Mouse (Mus musculus) forebrain, embryonic 15.5 days (tissue): ENCODE measurements at regions not wholly inside any gene's neighbourhood (a gene's known extent, or its start where the extent isn't known, plus 50 kb on each side); places are given as distances from the start of the nearest gene placed in this dataset.

Source experiments
- ATAC-seq: fragments of 200-750 bp; cut with Nextera tagmentation; replicated peaks from 2 replicates; pipeline ENCODE4 v1.8.0; 2017; ENCODE audit warnings: mild to moderate bottlenecking, moderate TSS enrichment, moderate library complexity
- H3K27ac ChIP-seq: fragments of 300-500 bp; sonication (generic); replicated peaks from 2 replicates; pipeline ENCODE4 v1.5.1; 2015; ENCODE audit warnings: mild to moderate bottlenecking, inconsistent platforms
- H3K27me3 ChIP-seq: fragments of 300-500 bp; sonication (generic); 2 replicates; pipeline ENCODE4 v1.6.1; 2015; ENCODE audit warnings: inconsistent platforms
- H3K36me3 ChIP-seq: fragments of 300-500 bp; sonication (generic); 2 replicates; pipeline ENCODE4 v1.6.1; 2015; ENCODE audit warnings: mild to moderate bottlenecking, inconsistent platforms
- H3K4me1 ChIP-seq: fragments of 300-500 bp; sonication (generic); 2 replicates; pipeline ENCODE4 v1.6.1; 2015; ENCODE audit warnings: inconsistent platforms
- H3K4me2 ChIP-seq: fragments of 300-500 bp; sonication (generic); replicated peaks from 2 replicates; pipeline ENCODE4 v1.6.1; 2015; ENCODE audit warnings: mild to moderate bottlenecking, inconsistent platforms
- H3K4me3 ChIP-seq: fragments of 300-500 bp; sonication (generic); 2 replicates; pipeline ENCODE4 v1.5.1; 2015; ENCODE audit warnings: mild to moderate bottlenecking, inconsistent platforms
- H3K9ac ChIP-seq: fragments of 300-500 bp; sonication (generic); replicated peaks from 2 replicates; pipeline ENCODE4 v1.6.1; 2015; ENCODE audit warnings: mild to moderate bottlenecking, inconsistent platforms
- H3K9me3 ChIP-seq: fragments of 300-500 bp; sonication (generic); 2 replicates; pipeline ENCODE4 v1.6.1; 2016; ENCODE audit warnings: inconsistent platforms
- WGBS: fragments of 180-500 bp; shearing (Covaris S2); methylation state at CpG from one replicate; pipeline ENCODE4 v1.1.7; 2015; ENCODE audit warnings: mixed read lengths; 5-methylcytosine and 5-hydroxymethylcytosine counted together

- ATAC-seq, result no peak; the same call in 1 of the 2 replicates
- H3K36me3 ChIP-seq, result no peaks in the 10 kb centered on the region
- H3K9me3 ChIP-seq, result no peaks in the 10 kb centered on the region
- WGBS, result 24% methylated on average over 3 of the region's 3 CpGs
- no peaks in the 10 kb centered on the region; the same call in 1 of the 2 replicates for H3K4me1 ChIP-seq
- H3K9ac ChIP-seq, result no peak overlapping the region
- no peak overlapping the region for H3K4me3 ChIP-seq
- no peak overlapping the region for H3K4me2 ChIP-seq
- no peaks in the 10 kb centered on the region for H3K27me3 ChIP-seq
- no peak overlapping the region for H3K27ac ChIP-seq
These were observed 104.0 kb upstream of the Ednrb start for GRCm38 (mm10) chr14:103948026-103948777.

GRCm38 (mm10) chr14:103945753-103946152 is 101.6 kb upstream of the Ednrb start:
- Histone ChIP-seq H3K9me3 (no peaks in the 10 kb centered on the region), H3K36me3 (no peaks in the 10 kb centered on the region), H3K4me1 (no peaks in the 10 kb centered on the region; the same call in 1 of the 2 replicates), H3K4me2 (no peak overlapping the region), H3K4me3 (no peak overlapping the region), H3K9ac (no peak overlapping the region), H3K27ac (no peak overlapping the region), H3K27me3 (no peaks in the 10 kb centered on the region)
- WGBS, result 87% methylated on average over 1 of the region's 1 CpGs
- ATAC-seq, result no peak

- H3K9me3 ChIP-seq, result no peaks in the 10 kb centered on the region
- H3K9ac ChIP-seq, result no peak overlapping the region
- no peaks in the 10 kb centered on the region for H3K36me3 ChIP-seq
- no peak overlapping the region for H3K27ac ChIP-seq
- ATAC-seq, result no peak
- H3K27me3 ChIP-seq, result no peaks in the 10 kb centered on the region
- no peak overlapping the region for H3K4me2 ChIP-seq
- 0 out of 2 replicates have a peak, but pooled peaks cover 4% of the 10 kb centered on the region for H3K4me1 ChIP-seq
- WGBS, result under 1% methylated on average over 3 of the region's 3 CpGs
- no peak overlapping the region for H3K4me3 ChIP-seq
These were observed 95.7 kb upstream of the Ednrb start for GRCm38 (mm10) chr14:103939867-103940266.

GRCm38 (mm10) chr14:103938937-103939336 is 94.7 kb upstream of the Ednrb start:
- H3K4me1 ChIP-seq, result 0 out of 2 replicates have a peak, but pooled peaks cover 4% of the 10 kb centered on the region
- H3K27ac ChIP-seq, result no peak overlapping the region
- no peak overlapping the region for H3K4me2 ChIP-seq
- no peak overlapping the region for H3K4me3 ChIP-seq
- no peak for ATAC-seq
- H3K9ac ChIP-seq, result no peak overlapping the region
- 87% methylated on average over 5 of the region's 5 CpGs for WGBS
- no peaks in the 10 kb centered on the region for H3K9me3 ChIP-seq
- H3K36me3 ChIP-seq, result no peaks in the 10 kb centered on the region
- H3K27me3 ChIP-seq, result no peaks in the 10 kb centered on the region

DNA sequence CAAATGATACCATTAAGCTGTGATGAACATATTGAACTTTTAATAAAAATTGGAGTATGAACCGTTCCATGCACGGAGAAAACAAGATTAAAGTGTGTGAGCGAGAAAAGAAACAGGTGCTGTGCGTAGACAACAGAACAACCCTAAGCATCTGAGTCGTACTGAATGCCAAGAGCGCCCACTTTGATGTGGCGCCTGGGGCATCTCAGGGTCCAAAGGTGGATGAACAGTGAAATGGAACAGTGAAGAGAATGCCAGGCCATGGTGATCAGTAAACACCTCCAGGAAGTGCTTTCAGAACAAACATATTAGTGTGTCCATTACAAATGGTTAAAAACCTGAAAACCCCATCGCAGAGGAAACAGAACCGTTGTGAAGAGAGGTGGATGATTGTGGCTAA is 94.0 kb upstream of the Ednrb start:
- no peak for ATAC-seq
- 0 out of 2 replicates have a peak, but pooled peaks cover 4% of the 10 kb centered on the region for H3K4me1 ChIP-seq
- no peak overlapping the region for H3K4me3 ChIP-seq
- WGBS, result 94% methylated on average over 9 of the region's 9 CpGs
- no peaks in the 10 kb centered on the region for H3K9me3 ChIP-seq
- no peak overlapping the region for H3K4me2 ChIP-seq
- H3K27me3 ChIP-seq, result no peaks in the 10 kb centered on the region
- no peak overlapping the region for H3K9ac ChIP-seq
- no peaks in the 10 kb centered on the region for H3K36me3 ChIP-seq
- H3K27ac ChIP-seq, result no peak overlapping the region

- H3K9ac ChIP-seq, result no peak overlapping the region
- H3K4me1 ChIP-seq, result 0 out of 2 replicates have a peak, but pooled peaks cover 4% of the 10 kb centered on the region
- 90% methylated on average over 6 of the region's 6 CpGs for WGBS
- no peak overlapping the region for H3K27ac ChIP-seq
- no peak overlapping the region for H3K4me3 ChIP-seq
- ATAC-seq, result no peak
- no peaks in the 10 kb centered on the region for H3K36me3 ChIP-seq
- H3K27me3 ChIP-seq, result no peaks in the 10 kb centered on the region
- H3K9me3 ChIP-seq, result no peaks in the 10 kb centered on the region
- no peak overlapping the region for H3K4me2 ChIP-seq
These were observed 93.5 kb upstream of the Ednrb start for GRCm38 (mm10) chr14:103937700-103938099.

- H3K4me2 ChIP-seq, result no peak overlapping the region
- no peak overlapping the region for H3K9ac ChIP-seq
- no peak overlapping the region for H3K27ac ChIP-seq
- no peaks in the 10 kb centered on the region for H3K4me1 ChIP-seq
- no peak overlapping the region for H3K4me3 ChIP-seq
- no peaks in the 10 kb centered on the region for H3K9me3 ChIP-seq
- H3K36me3 ChIP-seq, result no peaks in the 10 kb centered on the region
- no peak for ATAC-seq
- 89% methylated on average over 3 of the region's 3 CpGs for WGBS
- no peaks in the 10 kb centered on the region for H3K27me3 ChIP-seq
These were observed 89.6 kb upstream of the Ednrb start for GRCm38 (mm10) chr14:103933813-103934212.

DNA sequence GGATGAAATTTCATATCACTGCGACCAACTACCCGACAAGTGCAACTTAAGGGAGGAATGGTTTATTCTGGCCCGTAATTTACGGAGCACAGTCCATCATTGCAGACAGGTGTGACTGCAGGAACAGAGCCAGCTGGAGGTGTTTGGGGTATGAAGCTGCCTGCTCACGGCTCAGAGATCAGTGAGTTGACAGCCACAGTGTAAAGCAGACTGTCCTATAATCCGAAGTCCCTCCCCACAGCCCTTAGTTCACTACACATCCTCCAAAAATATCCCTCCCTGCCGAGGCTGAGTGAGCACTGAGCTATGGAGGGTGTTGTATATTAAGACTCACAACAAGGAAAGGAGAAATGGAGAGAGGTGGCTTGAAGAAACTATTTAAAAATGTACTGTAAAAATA is 88.0 kb upstream of the Ednrb start:
- Histone ChIP-seq H3K27ac (no peak overlapping the region), H3K36me3 (no peaks in the 10 kb centered on the region), H3K4me3 (no peak overlapping the region), H3K9ac (no peak overlapping the region), H3K27me3 (no peaks in the 10 kb centered on the region), H3K4me2 (no peak overlapping the region), H3K4me1 (no peaks in the 10 kb centered on the region), H3K9me3 (no peaks in the 10 kb centered on the region)
- no peak for ATAC-seq
- WGBS, result 85% methylated on average over 7 of the region's 7 CpGs

DNA sequence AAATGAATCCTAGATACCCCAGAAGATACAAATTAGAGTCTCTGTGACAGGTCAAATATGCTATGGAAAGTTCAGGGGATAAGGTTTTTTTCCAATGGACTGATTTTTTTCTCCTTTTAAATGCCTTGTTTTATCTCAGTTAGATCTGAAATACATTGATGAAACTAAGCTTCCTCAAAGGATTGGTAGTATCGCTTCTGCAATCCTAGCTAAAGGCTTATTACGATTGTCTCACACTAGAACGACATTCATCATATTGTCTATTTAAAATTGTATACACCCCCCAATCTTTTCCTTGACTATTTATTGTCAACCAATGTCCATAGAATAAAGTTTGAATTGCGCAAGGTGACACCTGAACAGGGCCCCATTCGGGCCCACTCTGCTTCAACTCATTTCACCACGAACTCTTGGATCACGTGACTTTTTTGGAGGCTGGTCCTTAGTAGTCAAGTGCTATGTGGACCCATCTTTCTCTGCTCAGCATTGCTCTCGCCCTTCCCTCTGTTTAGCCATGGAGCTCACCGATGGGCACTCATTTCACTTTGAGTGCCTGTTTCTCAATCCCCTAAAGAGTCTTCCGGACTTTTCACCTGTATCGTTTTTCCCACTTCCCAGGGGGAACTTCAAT is 85.6 kb upstream of the Ednrb start:
- no peak overlapping the region for H3K4me2 ChIP-seq
- no peak for ATAC-seq
- 92% methylated on average over 11 of the region's 11 CpGs for WGBS
- no peaks in the 10 kb centered on the region for H3K9me3 ChIP-seq
- no peak overlapping the region for H3K9ac ChIP-seq
- H3K4me3 ChIP-seq, result no peak overlapping the region
- H3K36me3 ChIP-seq, result no peaks in the 10 kb centered on the region
- no peak overlapping the region for H3K27ac ChIP-seq
- no peaks in the 10 kb centered on the region for H3K4me1 ChIP-seq
- H3K27me3 ChIP-seq, result no peaks in the 10 kb centered on the region

GRCm38 (mm10) chr14:103929155-103929729 is 85.0 kb upstream of the Ednrb start:
- Histone ChIP-seq H3K36me3 (no peaks in the 10 kb centered on the region), H3K9ac (no peak overlapping the region), H3K9me3 (no peaks in the 10 kb centered on the region), H3K4me2 (no peak overlapping the region), H3K27ac (no peak overlapping the region), H3K27me3 (no peaks in the 10 kb centered on the region), H3K4me3 (no peak overlapping the region), H3K4me1 (no peaks in the 10 kb centered on the region)
- no peak for ATAC-seq
- 87% methylated on average over 6 of the region's 6 CpGs for WGBS

GRCm38 (mm10) chr14:103920169-103920568 is 76.0 kb upstream of the Ednrb start:
- no peak for ATAC-seq
- Histone ChIP-seq H3K27ac (no peak overlapping the region), H3K36me3 (no peaks in the 10 kb centered on the region), H3K4me1 (no peaks in the 10 kb centered on the region), H3K9ac (no peak overlapping the region), H3K4me2 (no peak overlapping the region), H3K4me3 (no peak overlapping the region), H3K27me3 (no peaks in the 10 kb centered on the region), H3K9me3 (no peaks in the 10 kb centered on the region)
- WGBS, result 83% methylated on average over 5 of the region's 5 CpGs

DNA sequence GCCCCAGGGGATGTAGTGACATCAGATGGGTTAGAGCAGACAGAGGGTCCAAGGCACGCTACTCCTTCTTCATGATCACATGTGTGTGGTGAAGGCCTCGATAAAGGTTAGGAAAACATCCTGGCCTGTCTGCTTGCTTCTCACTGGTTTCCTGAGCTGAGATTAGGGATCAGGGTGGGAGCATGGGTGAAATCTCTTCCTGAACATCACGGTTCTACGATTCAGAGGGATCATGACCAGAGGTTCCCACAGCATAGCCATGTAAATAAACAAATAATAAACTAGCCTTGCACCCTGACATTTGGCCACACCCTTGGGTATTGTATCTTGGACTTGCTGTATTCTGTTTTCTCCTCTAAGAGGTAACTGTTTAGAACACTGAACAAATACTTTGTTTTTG is 75.2 kb upstream of the Ednrb start:
- Histone ChIP-seq H3K27ac (no peak overlapping the region), H3K36me3 (no peaks in the 10 kb centered on the region), H3K9ac (no peak overlapping the region), H3K4me1 (no peaks in the 10 kb centered on the region), H3K27me3 (no peaks in the 10 kb centered on the region), H3K4me2 (no peak overlapping the region), H3K9me3 (no peaks in the 10 kb centered on the region), H3K4me3 (no peak overlapping the region)
- ATAC-seq, result no peak
- WGBS, result 91% methylated on average over 4 of the region's 4 CpGs
